Mouse (Mus musculus) heart, adult 8-10 months (tissue): Measurements from ENCODE around the gene Golt1a. TPM values are rescaled to one million over a fixed set of nuclear protein-coding genes. Genes with fewer than 3 reads are reported as not detected.

Experiments
- total RNA-seq, 4 experiments: library from RNA; stranded (reverse); gene quantifications; 2 replicates each; pipeline ENCODE4 v1.2.4; 2022

Gene Golt1a
- total RNA-seq, 4 experiments from 2014 or later = not detected

Other genes with a start within 250 kb of the Golt1a start
- 10 to 100 TPM; 20.8 to 24.3 (median 21.7) TPM for gene Ppp1r15b, start 178.7 kb upstream of the Golt1a start, total RNA-seq
- 10 to 100 TPM; 55.8 to 74.3 (median 66.5) TPM for gene Plekha6, start 145.6 kb upstream of the Golt1a start, total RNA-seq
- not detected for gene Kiss1, start 12.1 kb downstream of the Golt1a start, total RNA-seq
- gene Ren1, start 40.7 kb downstream of the Golt1a start, total RNA-seq = under 1 TPM in 1 of 4 experiments, not detected in 3; 0.19 TPM
- under 1 TPM; 0.16 to 0.69 (median 0.33) TPM for gene Etnk2, start 53.8 kb downstream of the Golt1a start, total RNA-seq
- gene Sox13, start 114.6 kb downstream of the Golt1a start, total RNA-seq = 10 to 100 TPM; 11.0 to 14.4 (median 13.9) TPM